Mouse (Mus musculus): ENCODE results near the gene Fastkd2.

The Fastkd2 gene

GRCm38 (mm10) chr1:63730240-63730771, at the start of gene Fastkd2, which contains the start of gene Mdh1b:
Gene Fastkd2, plus strand, starts transcription at chr1:63730614.
Gene Mdh1b, minus strand, starts transcription at chr1:63730318.
- in situ Hi-C loops (cut with MboI; ENCODE audit: low pct_unique_long_range_greater_than_20kb in 1 of 2, low sequenced_read_pairs in 2 of 2, unreplicated experiment in 1 of 2), result no loop called here

- in situ Hi-C loops (cut with MboI; ENCODE audit: low pct_unique_long_range_greater_than_20kb in 1 of 2, low sequenced_read_pairs in 2 of 2, unreplicated experiment in 1 of 2), result no loop called here
Observed at GRCm38 (mm10) chr1:63686827-63687226, 43.6 kb upstream of the Fastkd2 start, which contains the start of gene Dytn. Gene Dytn, minus strand, starts transcription at chr1:63686927.

- in situ Hi-C loops (cut with MboI; ENCODE audit: low pct_unique_long_range_greater_than_20kb in 1 of 2, low sequenced_read_pairs in 2 of 2, unreplicated experiment in 1 of 2), result no loop called here
Observed at GRCm38 (mm10) chr1:63696861-63697260, 33.6 kb upstream of the Fastkd2 start.

GRCm38 (mm10) chr1:63705733-63706132, 24.7 kb upstream of the Fastkd2 start:
- in situ Hi-C loops (cut with MboI; ENCODE audit: low pct_unique_long_range_greater_than_20kb in 1 of 2, low sequenced_read_pairs in 2 of 2, unreplicated experiment in 1 of 2), result no loop called here

- in situ Hi-C loops (cut with MboI; ENCODE audit: low pct_unique_long_range_greater_than_20kb in 1 of 2, low sequenced_read_pairs in 2 of 2, unreplicated experiment in 1 of 2), result no loop called here
Observed at GRCm38 (mm10) chr1:63708876-63709275, 21.5 kb upstream of the Fastkd2 start.

GRCm38 (mm10) chr1:63720161-63720560, 10.3 kb upstream of the Fastkd2 start:
- in situ Hi-C loops (cut with MboI; ENCODE audit: low pct_unique_long_range_greater_than_20kb in 1 of 2, low sequenced_read_pairs in 2 of 2, unreplicated experiment in 1 of 2), result no loop called here

GRCm38 (mm10) chr1:63729796-63730195, 618 bp upstream of the Fastkd2 start:
- in situ Hi-C loops (cut with MboI; ENCODE audit: low pct_unique_long_range_greater_than_20kb in 1 of 2, low sequenced_read_pairs in 2 of 2, unreplicated experiment in 1 of 2), result no loop called here

- in situ Hi-C loops (cut with MboI; ENCODE audit: low pct_unique_long_range_greater_than_20kb in 1 of 2, low sequenced_read_pairs in 2 of 2, unreplicated experiment in 1 of 2), result no loop called here
Observed at GRCm38 (mm10) chr1:63756005-63756404, 25.6 kb downstream of the Fastkd2 start.

GRCm38 (mm10) chr1:63763212-63763694, 32.8 kb downstream of the Fastkd2 start:
- in situ Hi-C loops (cut with MboI; ENCODE audit: low pct_unique_long_range_greater_than_20kb in 1 of 2, low sequenced_read_pairs in 2 of 2, unreplicated experiment in 1 of 2), result no loop called here

- in situ Hi-C loops (cut with MboI; ENCODE audit: low pct_unique_long_range_greater_than_20kb in 1 of 2, low sequenced_read_pairs in 2 of 2, unreplicated experiment in 1 of 2), result no loop called here
Observed at GRCm38 (mm10) chr1:63763881-63764386, 33.5 kb downstream of the Fastkd2 start.

- in situ Hi-C loops (cut with MboI; ENCODE audit: low pct_unique_long_range_greater_than_20kb in 1 of 2, low sequenced_read_pairs in 2 of 2, unreplicated experiment in 1 of 2), result no loop called here
Observed at GRCm38 (mm10) chr1:63764395-63764794, 34.0 kb downstream of the Fastkd2 start.

- in situ Hi-C loops (cut with MboI; ENCODE audit: low pct_unique_long_range_greater_than_20kb in 1 of 2, low sequenced_read_pairs in 2 of 2, unreplicated experiment in 1 of 2), result no loop called here
Observed at GRCm38 (mm10) chr1:63768112-63768511, 37.7 kb downstream of the Fastkd2 start.

GRCm38 (mm10) chr1:63769167-63769566, 38.8 kb downstream of the Fastkd2 start, which contains the start of gene 4933402D24Rik:
Gene 4933402D24Rik, minus strand, starts transcription at chr1:63769267.
- in situ Hi-C loops (cut with MboI; ENCODE audit: low pct_unique_long_range_greater_than_20kb in 1 of 2, low sequenced_read_pairs in 2 of 2, unreplicated experiment in 1 of 2), result no loop called here

- in situ Hi-C loops (cut with MboI; ENCODE audit: low pct_unique_long_range_greater_than_20kb in 1 of 2, low sequenced_read_pairs in 2 of 2, unreplicated experiment in 1 of 2), result no loop called here
Observed at GRCm38 (mm10) chr1:63770309-63770708, 39.9 kb downstream of the Fastkd2 start.

GRCm38 (mm10) chr1:63776396-63776795, 46.0 kb downstream of the Fastkd2 start:
- in situ Hi-C loops (cut with MboI; ENCODE audit: low pct_unique_long_range_greater_than_20kb in 1 of 2, low sequenced_read_pairs in 2 of 2, unreplicated experiment in 1 of 2), result no loop called here

- in situ Hi-C loops (cut with MboI; ENCODE audit: low pct_unique_long_range_greater_than_20kb in 1 of 2, low sequenced_read_pairs in 2 of 2, unreplicated experiment in 1 of 2), result no loop called here
Observed at GRCm38 (mm10) chr1:63776902-63777630, 46.7 kb downstream of the Fastkd2 start.

GRCm38 (mm10) chr1:63794326-63794725, 63.9 kb downstream of the Fastkd2 start:
- in situ Hi-C loops (cut with MboI; ENCODE audit: low pct_unique_long_range_greater_than_20kb in 1 of 2, low sequenced_read_pairs in 2 of 2, unreplicated experiment in 1 of 2), result no loop called here
